Mouse (Mus musculus): Measurements from ENCODE around the gene Slc38a10. TPM values are rescaled to one million over a fixed set of nuclear protein-coding genes. Genes with fewer than 3 reads are reported as not detected.

The Slc38a10 gene
- total and polyA plus RNA-seq, 3 experiments: 52.8 to 92.4 (median 69.5) TPM

DNA sequence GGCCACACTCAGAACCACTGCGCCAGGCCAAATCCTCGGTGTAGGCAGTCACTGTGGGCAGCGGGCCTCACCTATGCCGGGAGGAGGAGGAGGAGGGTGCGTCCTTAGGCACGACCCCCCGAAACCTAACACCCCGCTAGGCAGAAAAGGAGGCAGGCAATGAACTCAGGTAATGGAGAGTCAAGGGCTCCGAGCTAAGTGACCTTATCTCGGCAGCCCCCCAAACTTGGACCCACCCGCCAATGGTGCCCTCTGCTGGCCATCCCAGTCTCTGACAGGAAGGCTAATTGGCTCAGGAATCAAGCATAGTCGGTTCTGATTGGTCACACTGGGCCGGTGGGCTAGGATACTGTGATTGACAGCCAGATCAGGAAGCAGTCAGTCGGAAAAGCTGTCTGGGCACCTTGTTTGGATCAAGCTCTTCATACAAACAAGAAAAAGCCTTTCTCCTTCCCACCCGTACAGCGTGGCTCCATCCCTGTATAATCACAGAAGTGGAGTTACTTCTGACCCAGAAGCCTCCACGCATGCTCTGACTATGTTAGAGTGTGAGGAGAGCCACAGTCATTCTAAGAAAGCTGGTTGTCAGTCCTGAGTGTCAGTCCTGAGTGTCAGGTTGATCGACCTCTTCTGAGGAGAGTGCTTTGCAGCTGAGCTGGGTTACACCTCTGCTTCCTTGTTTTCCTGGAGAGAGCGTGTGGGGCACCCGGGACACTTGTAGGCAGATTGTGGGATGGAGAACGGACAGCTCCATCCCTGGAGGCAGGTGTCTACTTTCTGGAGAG, 18.3 kb upstream of the Slc38a10 start:
- Histone ChIP-seq H3K4me3 (ENCODE audit: low read depth, low read length) (no peak overlapping the region), H3K9me3 (replicated peaks) (no peaks in the 10 kb centered on the region), H3K36me3 (replicated peaks) (no peaks in the 10 kb centered on the region), H3K4me1 (ENCODE audit: insufficient read depth, low read depth, low read length) (0 out of 2 replicates have a peak, but pooled peaks cover 2% of the 10 kb centered on the region), H3K27me3 (ENCODE audit: insufficient read depth, low read length) (peaks cover 77% of the 10 kb centered on the region)
- TF ChIP-seq GATA1 (IDR thresholded peaks at IDR 0.05; ENCODE audit: borderline replicate concordance, low read length): no peak
- TF ChIP-seq POLR2AphosphoS5 (IDR thresholded peaks at IDR 0.05; ENCODE audit: insufficient replicate concordance, low read depth, low read length): no peak
- peak; percentile 33; the same call in 1 of the 2 replicates for TF ChIP-seq CTCF (IDR thresholded peaks at IDR 0.05; ENCODE audit: low read depth, low read length)
- no peak for TF ChIP-seq TAL1 (conservative IDR thresholded peaks at IDR 0.05; ENCODE audit: low read depth, low read length)
- DNase-seq (ENCODE audit: low spot score): no peak
- no peak for ATAC-seq (ENCODE audit: extremely low read depth, insufficient number of reproducible peaks, low FRiP score, poor library complexity, severe bottlenecking)

DNA sequence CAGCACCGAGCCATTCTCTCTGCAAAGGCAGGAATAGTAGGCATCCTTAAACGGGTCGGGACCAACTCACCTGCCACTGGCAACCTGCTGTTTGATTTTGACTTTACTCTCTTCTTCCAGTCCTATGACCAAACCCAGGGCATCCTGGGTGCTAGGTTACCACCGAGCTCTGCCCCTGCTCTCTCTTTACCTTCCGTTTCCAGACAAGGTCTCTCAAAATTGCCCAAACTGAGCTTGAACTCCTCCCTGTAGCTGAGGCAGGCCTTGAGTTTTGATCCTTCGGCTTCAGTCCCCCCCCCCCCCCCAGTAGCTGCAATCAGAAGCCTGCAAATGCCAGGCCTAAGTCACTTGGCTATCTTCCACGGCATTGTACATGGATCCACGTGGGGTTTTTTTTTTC, 17.4 kb upstream of the Slc38a10 start:
- Histone ChIP-seq H3K9me3 (replicated peaks) (no peaks in the 10 kb centered on the region), H3K4me3 (ENCODE audit: low read depth, low read length) (no peak overlapping the region), H3K4me1 (ENCODE audit: insufficient read depth, low read depth, low read length) (peaks cover 2% of the 10 kb centered on the region; the same call in 1 of the 2 replicates), H3K27me3 (ENCODE audit: insufficient read depth, low read length) (peaks cover 77% of the 10 kb centered on the region), H3K36me3 (replicated peaks) (no peaks in the 10 kb centered on the region)
- ATAC-seq (ENCODE audit: extremely low read depth, insufficient number of reproducible peaks, low FRiP score, poor library complexity, severe bottlenecking) (no peak), DNase-seq (ENCODE audit: low spot score) (no peak)
- TF ChIP-seq GATA1 (IDR thresholded peaks at IDR 0.05; ENCODE audit: borderline replicate concordance, low read length): no peak
- no peak for TF ChIP-seq TAL1 (conservative IDR thresholded peaks at IDR 0.05; ENCODE audit: low read depth, low read length)
- no peak for TF ChIP-seq POLR2AphosphoS5 (IDR thresholded peaks at IDR 0.05; ENCODE audit: insufficient replicate concordance, low read depth, low read length)
- TF ChIP-seq GATA2 (IDR thresholded peaks at IDR 0.05; ENCODE audit: borderline replicate concordance, low read depth, low read length): no peak
- TF ChIP-seq CTCF (IDR thresholded peaks at IDR 0.05; ENCODE audit: low read depth, low read length): no peak

DNA sequence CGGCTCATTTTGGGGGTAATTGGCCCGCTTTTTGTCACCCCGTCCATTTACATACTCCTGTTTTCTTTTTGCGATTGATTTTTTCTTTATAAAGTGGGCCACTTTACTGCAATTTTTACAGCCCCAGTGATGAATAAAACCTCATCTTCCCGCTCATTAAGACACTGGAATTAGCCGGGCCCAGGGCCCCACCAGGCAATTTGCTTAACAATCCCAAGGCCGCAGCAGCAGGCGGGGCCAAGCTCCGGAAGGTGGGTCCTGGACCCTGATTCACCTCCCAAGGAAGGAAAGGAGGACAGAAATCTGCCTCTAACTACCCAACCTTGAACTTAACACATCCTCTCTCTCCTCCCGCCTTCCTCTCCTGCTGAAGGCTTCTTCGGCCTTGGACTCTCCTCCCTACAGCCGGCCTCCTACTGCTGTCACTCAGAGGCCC, 16.8 kb upstream of the Slc38a10 start:
- H3K36me3 ChIP-seq (replicated peaks): no peaks in the 10 kb centered on the region
- TF ChIP-seq GATA1 (IDR thresholded peaks at IDR 0.05; ENCODE audit: borderline replicate concordance, low read length) (no peak), POLR2AphosphoS5 (IDR thresholded peaks at IDR 0.05; ENCODE audit: insufficient replicate concordance, low read depth, low read length) (no peak), GATA2 (IDR thresholded peaks at IDR 0.05; ENCODE audit: borderline replicate concordance, low read depth, low read length) (no peak), TAL1 (conservative IDR thresholded peaks at IDR 0.05; ENCODE audit: low read depth, low read length) (no peak), CTCF (IDR thresholded peaks at IDR 0.05; ENCODE audit: low read depth, low read length) (no peak)
- H3K4me3 ChIP-seq (ENCODE audit: low read depth, low read length): no peak overlapping the region
- peaks cover 2% of the 10 kb centered on the region; the same call in 1 of the 2 replicates for H3K4me1 ChIP-seq (ENCODE audit: insufficient read depth, low read depth, low read length)
- DNase-seq (ENCODE audit: low spot score): no peak
- ATAC-seq (ENCODE audit: extremely low read depth, insufficient number of reproducible peaks, low FRiP score, poor library complexity, severe bottlenecking): no peak
- peaks cover 75% of the 10 kb centered on the region for H3K27me3 ChIP-seq (ENCODE audit: insufficient read depth, low read length)
- peaks cover 2% of the 10 kb centered on the region; the same call in 1 of the 2 replicates for H3K9me3 ChIP-seq (replicated peaks)

DNA sequence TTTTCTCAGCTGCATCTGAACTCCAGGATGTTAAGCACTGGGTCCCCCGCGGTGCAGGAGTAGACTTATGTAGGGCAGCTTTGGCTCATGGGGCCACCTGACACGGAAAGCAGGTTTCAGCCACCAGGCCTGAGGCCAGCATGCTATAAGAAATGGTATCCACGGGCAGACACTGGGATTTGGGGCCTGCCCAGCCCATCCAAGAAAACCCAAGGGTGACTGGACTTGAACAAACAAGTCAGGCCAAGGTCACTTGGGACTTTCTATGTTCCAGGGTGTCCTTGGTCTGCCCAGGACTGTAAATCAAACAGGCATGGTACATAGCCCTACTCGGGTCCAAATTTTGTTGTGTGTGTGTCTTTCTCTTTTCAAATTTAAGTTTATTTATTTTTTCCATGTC, 15.9 kb upstream of the Slc38a10 start:
- Histone ChIP-seq H3K4me1 (ENCODE audit: insufficient read depth, low read depth, low read length) (peaks cover 2% of the 10 kb centered on the region; the same call in 1 of the 2 replicates), H3K9me3 (replicated peaks) (peaks cover 2% of the 10 kb centered on the region; the same call in 1 of the 2 replicates), H3K36me3 (replicated peaks) (no peaks in the 10 kb centered on the region), H3K27me3 (ENCODE audit: insufficient read depth, low read length) (peaks cover 69% of the 10 kb centered on the region), H3K4me3 (ENCODE audit: low read depth, low read length) (no peak overlapping the region)
- TF ChIP-seq GATA1 (IDR thresholded peaks at IDR 0.05; ENCODE audit: borderline replicate concordance, low read length): no peak
- TF ChIP-seq GATA2 (IDR thresholded peaks at IDR 0.05; ENCODE audit: borderline replicate concordance, low read depth, low read length): no peak
- TF ChIP-seq TAL1 (conservative IDR thresholded peaks at IDR 0.05; ENCODE audit: low read depth, low read length): no peak
- no peak for TF ChIP-seq CTCF (IDR thresholded peaks at IDR 0.05; ENCODE audit: low read depth, low read length)
- TF ChIP-seq POLR2AphosphoS5 (IDR thresholded peaks at IDR 0.05; ENCODE audit: insufficient replicate concordance, low read depth, low read length): no peak
- ATAC-seq (ENCODE audit: extremely low read depth, insufficient number of reproducible peaks, low FRiP score, poor library complexity, severe bottlenecking) (no peak), DNase-seq (ENCODE audit: low spot score) (no peak)

DNA sequence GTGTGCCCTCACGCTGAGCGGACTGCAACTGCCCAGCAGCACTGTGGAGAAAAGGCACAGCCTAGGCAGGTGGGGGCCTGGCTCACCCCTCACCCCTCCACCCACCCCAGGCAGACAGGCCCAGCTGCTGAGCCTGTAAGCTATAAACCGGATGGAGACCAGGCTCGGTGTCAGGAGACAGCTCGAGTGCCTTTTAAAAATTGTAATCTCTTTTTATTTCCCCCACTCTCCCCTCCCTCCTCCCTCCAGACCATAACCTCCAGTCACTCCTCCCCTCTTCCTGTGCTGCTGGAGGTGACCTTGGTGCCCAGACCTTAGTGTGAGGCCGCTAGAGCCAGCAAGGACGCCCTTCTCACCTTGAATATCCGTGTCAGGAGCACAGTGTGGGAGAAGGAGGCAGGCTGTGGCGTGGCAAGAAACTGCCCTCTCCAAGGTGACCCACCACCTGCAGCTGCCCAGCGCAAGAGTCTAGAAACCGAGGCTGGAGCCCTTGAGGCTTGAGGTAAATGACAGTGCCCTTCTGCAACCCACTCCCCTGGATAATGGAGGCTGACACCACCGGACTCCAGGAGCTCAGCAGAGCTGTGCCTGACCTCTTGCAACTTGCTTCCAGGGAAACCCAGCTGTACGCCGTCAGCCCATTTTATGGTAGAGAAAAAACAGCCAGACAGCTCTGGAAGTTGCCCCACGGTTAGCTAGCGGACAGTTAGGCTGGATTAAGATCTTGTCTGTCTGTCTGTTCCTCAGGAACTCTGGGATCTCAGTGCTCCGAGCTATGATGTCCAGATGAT, 13.5 kb upstream of the Slc38a10 start:
- ATAC-seq (ENCODE audit: extremely low read depth, insufficient number of reproducible peaks, low FRiP score, poor library complexity, severe bottlenecking): no peak
- Histone ChIP-seq H3K36me3 (replicated peaks) (no peaks in the 10 kb centered on the region), H3K4me3 (ENCODE audit: low read depth, low read length) (no peak overlapping the region), H3K4me1 (ENCODE audit: insufficient read depth, low read depth, low read length) (peaks cover 10% of the 10 kb centered on the region), H3K27me3 (ENCODE audit: insufficient read depth, low read length) (peaks cover 47% of the 10 kb centered on the region), H3K9me3 (replicated peaks) (peaks cover 2% of the 10 kb centered on the region; the same call in 1 of the 2 replicates)
- no peak for DNase-seq (ENCODE audit: low spot score)
- TF ChIP-seq CTCF (IDR thresholded peaks at IDR 0.05; ENCODE audit: low read depth, low read length) (no peak), GATA2 (IDR thresholded peaks at IDR 0.05; ENCODE audit: borderline replicate concordance, low read depth, low read length) (no peak), POLR2AphosphoS5 (IDR thresholded peaks at IDR 0.05; ENCODE audit: insufficient replicate concordance, low read depth, low read length) (no peak), TAL1 (conservative IDR thresholded peaks at IDR 0.05; ENCODE audit: low read depth, low read length) (no peak), GATA1 (IDR thresholded peaks at IDR 0.05; ENCODE audit: borderline replicate concordance, low read length) (no peak)

DNA sequence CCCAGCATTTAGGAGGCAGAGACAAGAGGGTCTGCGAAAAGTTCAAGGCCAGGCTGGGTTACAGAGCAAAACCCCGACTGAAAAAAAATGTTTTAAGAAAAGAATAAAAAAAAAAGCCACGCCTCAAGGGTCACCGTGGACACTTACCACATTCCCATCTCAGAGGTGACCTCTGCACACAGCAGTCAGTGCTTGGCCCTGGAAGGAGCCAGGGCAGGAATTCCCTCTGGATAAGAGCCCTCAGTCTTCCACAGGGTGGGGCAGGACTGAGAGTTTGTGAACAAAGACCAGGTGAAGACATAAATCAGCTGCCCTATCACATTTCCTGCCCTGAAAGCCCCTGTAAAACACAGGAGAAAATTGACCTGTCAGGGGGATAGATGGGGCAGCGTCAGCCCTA, 12.9 kb upstream of the Slc38a10 start:
- DNase-seq (ENCODE audit: low spot score) (no peak), ATAC-seq (ENCODE audit: extremely low read depth, insufficient number of reproducible peaks, low FRiP score, poor library complexity, severe bottlenecking) (no peak)
- Histone ChIP-seq H3K4me3 (ENCODE audit: low read depth, low read length) (no peak overlapping the region), H3K4me1 (ENCODE audit: insufficient read depth, low read depth, low read length) (peaks cover 16% of the 10 kb centered on the region), H3K27me3 (ENCODE audit: insufficient read depth, low read length) (peaks cover 40% of the 10 kb centered on the region), H3K36me3 (replicated peaks) (no peaks in the 10 kb centered on the region), H3K9me3 (replicated peaks) (peaks cover 2% of the 10 kb centered on the region; the same call in 1 of the 2 replicates)
- TF ChIP-seq POLR2AphosphoS5 (IDR thresholded peaks at IDR 0.05; ENCODE audit: insufficient replicate concordance, low read depth, low read length) (no peak), CTCF (IDR thresholded peaks at IDR 0.05; ENCODE audit: low read depth, low read length) (no peak), GATA1 (IDR thresholded peaks at IDR 0.05; ENCODE audit: borderline replicate concordance, low read length) (no peak), TAL1 (conservative IDR thresholded peaks at IDR 0.05; ENCODE audit: low read depth, low read length) (no peak), GATA2 (IDR thresholded peaks at IDR 0.05; ENCODE audit: borderline replicate concordance, low read depth, low read length) (no peak)

Measured in G1E (cell line).